Mouse (Mus musculus) erythroblast, embryonic 14.5 days (primary cell): ENCODE data around the gene Gadd45g. TPM values are rescaled to one million over a fixed set of nuclear protein-coding genes. Genes with fewer than 3 reads are reported as not detected.
A peak's percentile ranks its signal among the peaks of the same experiment; 100 is the strongest.
"Not testable (repeated sequence)": the region's sequence is repeated elsewhere in the genome, so short reads cannot be mapped to it uniquely, and the experiment has no call there.

Source experiments
- H3K27me3 ChIP-seq: 2 replicates; pipeline ENCODE4 v1.6.1; 2012; ENCODE audit warnings: inconsistent platforms; ENCODE audit not compliant: control insufficient read depth
- H3K36me3 ChIP-seq: 2 replicates; pipeline ENCODE4 v1.6.1; 2012; ENCODE audit warnings: mild to moderate bottlenecking, inconsistent platforms; ENCODE audit not compliant: control insufficient read depth
- H3K4me1 ChIP-seq: 2 replicates; pipeline ENCODE4 v1.6.1; 2012; ENCODE audit warnings: inconsistent platforms; ENCODE audit not compliant: control insufficient read depth
- H3K4me3 ChIP-seq: replicated peaks from 2 replicates; pipeline ENCODE3; 2012; ENCODE audit warnings: moderate library complexity, mild to moderate bottlenecking, inconsistent platforms
- H3K9me3 ChIP-seq: 2 replicates; pipeline ENCODE4 v1.6.1; 2012; ENCODE audit warnings: low read length, inconsistent platforms, mixed read lengths; ENCODE audit not compliant: control insufficient read depth
- GATA1 ChIP-seq: IDR thresholded peaks from 2 replicates; pipeline ENCODE4 v1.6.1; 2012; ENCODE audit warnings: low read length, inconsistent platforms, mixed read lengths
- TAL1 ChIP-seq: IDR thresholded peaks from 3 replicates; pipeline ENCODE4 v1.6.1; 2012; ENCODE audit warnings: low read length, inconsistent platforms, mixed read lengths
- polyA plus RNA-seq: library from polyadenylated mRNA; stranded (reverse); fragments of >175 nt; gene quantifications from 2 replicates; pipeline ENCODE4 v1.2.3, GENCODE M21; 2012

Gadd45g gene
- polyA plus RNA-seq, 1 experiment = 11.5 TPM

GRCm38 (mm10) chr13:51832491-51832890 is 14.0 kb upstream of the Gadd45g start:
- no peak for TF ChIP-seq GATA1
- TF ChIP-seq TAL1 = no peak
- Histone ChIP-seq H3K36me3 (no peaks in the 10 kb centered on the region), H3K9me3 (peaks cover 2% of the 10 kb centered on the region; the same call in 1 of the 2 replicates), H3K4me1 (peaks cover 14% of the 10 kb centered on the region), H3K27me3 (no peaks in the 10 kb centered on the region; the same call in 1 of the 2 replicates), H3K4me3 (no peak overlapping the region)

GRCm38 (mm10) chr13:51833611-51834010 is 12.9 kb upstream of the Gadd45g start:
- Histone ChIP-seq H3K36me3 (no peaks in the 10 kb centered on the region), H3K9me3 (no peaks in the 10 kb centered on the region), H3K4me3 (no peak overlapping the region), H3K27me3 (peaks cover 5% of the 10 kb centered on the region), H3K4me1 (peaks cover 14% of the 10 kb centered on the region)
- TF ChIP-seq GATA1 = no peak
- TF ChIP-seq TAL1 = no peak

- H3K4me1 ChIP-seq = peaks cover 15% of the 10 kb centered on the region
- H3K27me3 ChIP-seq, H3K9me3 ChIP-seq, H3K36me3 ChIP-seq, H3K4me3 ChIP-seq: not testable (repeated sequence)
Observed at GRCm38 (mm10) chr13:51834024-51834423, 12.5 kb upstream of the Gadd45g start.

- Histone ChIP-seq H3K27me3 (peaks cover 6% of the 10 kb centered on the region), H3K36me3 (no peaks in the 10 kb centered on the region), H3K4me3 (no peak overlapping the region), H3K4me1 (peaks cover 20% of the 10 kb centered on the region), H3K9me3 (no peaks in the 10 kb centered on the region)
- TF ChIP-seq TAL1 (no peak), GATA1 (no peak)
Observed at GRCm38 (mm10) chr13:51834520-51834919, 12.0 kb upstream of the Gadd45g start.

- not testable (repeated sequence) for H3K36me3 ChIP-seq, H3K4me3 ChIP-seq, H3K27me3 ChIP-seq, H3K9me3 ChIP-seq
- peaks cover 27% of the 10 kb centered on the region for H3K4me1 ChIP-seq
Observed at GRCm38 (mm10) chr13:51835208-51835607, 11.3 kb upstream of the Gadd45g start.

GRCm38 (mm10) chr13:51837402-51837801 is 9.1 kb upstream of the Gadd45g start:
- H3K36me3 ChIP-seq = no peaks in the 10 kb centered on the region
- no peaks in the 10 kb centered on the region for H3K9me3 ChIP-seq
- peaks cover 6% of the 10 kb centered on the region for H3K27me3 ChIP-seq
- no peak overlapping the region for H3K4me3 ChIP-seq
- TF ChIP-seq GATA1 (no peak), TAL1 (no peak)
- H3K4me1 ChIP-seq = peaks cover 49% of the 10 kb centered on the region

GRCm38 (mm10) chr13:51839250-51840026 is 7.0 kb upstream of the Gadd45g start:
- no peak overlapping the region for H3K4me3 ChIP-seq
- TF ChIP-seq GATA1 (no peak), TAL1 (no peak)
- H3K27me3 ChIP-seq = peaks cover 24% of the 10 kb centered on the region
- no peaks in the 10 kb centered on the region for H3K9me3 ChIP-seq
- H3K36me3 ChIP-seq = no peaks in the 10 kb centered on the region
- H3K4me1 ChIP-seq = peaks cover 51% of the 10 kb centered on the region

- H3K9me3 ChIP-seq = no peaks in the 10 kb centered on the region
- H3K4me3 ChIP-seq = no peak overlapping the region
- H3K4me1 ChIP-seq = peaks cover 56% of the 10 kb centered on the region
- H3K27me3 ChIP-seq = peaks cover 24% of the 10 kb centered on the region
- TF ChIP-seq TAL1 (no peak), GATA1 (no peak)
- H3K36me3 ChIP-seq = no peaks in the 10 kb centered on the region
Observed at GRCm38 (mm10) chr13:51840702-51841101, 5.8 kb upstream of the Gadd45g start.

- H3K27me3 ChIP-seq = peaks cover 24% of the 10 kb centered on the region
- H3K9me3 ChIP-seq = no peaks in the 10 kb centered on the region
- TF ChIP-seq GATA1 (no peak), TAL1 (peak; percentile 40; the same call in 1 of the 3 replicates)
- peaks cover 65% of the 10 kb centered on the region for H3K4me1 ChIP-seq
- peak overlapping the region; percentile 35 for H3K4me3 ChIP-seq
- no peaks in the 10 kb centered on the region for H3K36me3 ChIP-seq
Observed at GRCm38 (mm10) chr13:51841541-51842115, 4.8 kb upstream of the Gadd45g start.
